Mouse (Mus musculus): Measurements from ENCODE around the gene Zfp367. TPM values are rescaled to one million over a fixed set of nuclear protein-coding genes. Genes with fewer than 3 reads are reported as not detected.

Gene Zfp367
- polyA plus RNA-seq, 2 experiments: 15.2 to 23.5 TPM

- H3K27me3 ChIP-seq (ENCODE audit: control insufficient read depth, insufficient read depth, low read length): no peaks in the 10 kb centered on the region
- no peak for ATAC-seq (ENCODE audit: insufficient read depth)
- no peak for DNase-seq (ENCODE audit: low read depth in 3 of 3, low spot score in 3 of 3)
- TF ChIP-seq EP300 (IDR thresholded peaks at IDR 0.05; ENCODE audit: low read depth): no peak
- no peak for TF ChIP-seq CTCF (IDR thresholded peaks at IDR 0.05; ENCODE audit: low read depth)
- no peak overlapping the region for H3K27ac ChIP-seq
- H3K4me1 ChIP-seq (replicated peaks; ENCODE audit: control insufficient read depth in 2 of 2, insufficient read depth in 2 of 2, low read length in 1 of 2): no peaks in the 10 kb centered on the region
- 57% methylated on average over 7 of the region's 7 CpGs for WGBS (ENCODE audit: insufficient replicate concordance)
- no peak overlapping the region for H3K9ac ChIP-seq (replicated peaks)
- no peak overlapping the region for H3K4me3 ChIP-seq (ENCODE audit: insufficient read depth in 1 of 2, low read depth in 2 of 2, low read length in 2 of 2)
- H3K9me3 ChIP-seq (ENCODE audit: control insufficient read depth, low read length): no peaks in the 10 kb centered on the region
- no peaks in the 10 kb centered on the region for H3K36me3 ChIP-seq (replicated peaks; ENCODE audit: control insufficient read depth, insufficient read depth, low read depth)
- H3K4me2 ChIP-seq (ENCODE audit: low read depth): no peak overlapping the region
These were observed 62.0 kb downstream of the Zfp367 start for GRCm38 (mm10) chr13:64091006-64091405.

- WGBS (ENCODE audit: insufficient replicate concordance): 51% methylated on average over 5 of the region's 5 CpGs
- Histone ChIP-seq H3K9me3 (ENCODE audit: control insufficient read depth, low read length) (no peaks in the 10 kb centered on the region), H3K9ac (replicated peaks) (no peak overlapping the region), H3K27me3 (ENCODE audit: control insufficient read depth, insufficient read depth, low read length) (no peaks in the 10 kb centered on the region), H3K4me2 (ENCODE audit: low read depth) (no peak overlapping the region), H3K36me3 (replicated peaks; ENCODE audit: control insufficient read depth, insufficient read depth, low read depth) (no peaks in the 10 kb centered on the region), H3K27ac (no peak overlapping the region), H3K4me3 (ENCODE audit: insufficient read depth in 1 of 2, low read depth in 2 of 2, low read length in 2 of 2) (no peak overlapping the region), H3K4me1 (replicated peaks; ENCODE audit: control insufficient read depth in 2 of 2, insufficient read depth in 2 of 2, low read length in 1 of 2) (no peaks in the 10 kb centered on the region)
- DNase-seq (ENCODE audit: low read depth in 3 of 3, low spot score in 3 of 3) (no peak), ATAC-seq (ENCODE audit: insufficient read depth) (no peak)
- TF ChIP-seq EP300 (IDR thresholded peaks at IDR 0.05; ENCODE audit: low read depth) (no peak), CTCF (IDR thresholded peaks at IDR 0.05; ENCODE audit: low read depth) (no peak)
These were observed 62.7 kb downstream of the Zfp367 start for GRCm38 (mm10) chr13:64090278-64090677.

- no peaks in the 10 kb centered on the region for H3K27me3 ChIP-seq (ENCODE audit: control insufficient read depth, insufficient read depth, low read length)
- ATAC-seq (ENCODE audit: insufficient read depth) (no peak), DNase-seq (ENCODE audit: low read depth in 3 of 3, low spot score in 3 of 3) (no peak)
- H3K27ac ChIP-seq: no peak within 1 kb of the TSS
- H3K9ac ChIP-seq (replicated peaks): no peak within 1 kb of the TSS
- TF ChIP-seq CTCF (IDR thresholded peaks at IDR 0.05; ENCODE audit: low read depth) (no peak), EP300 (IDR thresholded peaks at IDR 0.05; ENCODE audit: low read depth) (no peak)
- no peaks in the 10 kb centered on the region for H3K9me3 ChIP-seq (ENCODE audit: control insufficient read depth, low read length)
- no peak within 1 kb of the TSS for H3K4me2 ChIP-seq (ENCODE audit: low read depth)
- H3K36me3 ChIP-seq (replicated peaks; ENCODE audit: control insufficient read depth, insufficient read depth, low read depth): no peaks in the 10 kb centered on the region
- WGBS (ENCODE audit: insufficient replicate concordance): 52% methylated on average over 4 of the region's 4 CpGs
- no peak within 1 kb of the TSS for H3K4me3 ChIP-seq (ENCODE audit: insufficient read depth in 1 of 2, low read depth in 2 of 2, low read length in 2 of 2)
- H3K4me1 ChIP-seq (replicated peaks; ENCODE audit: control insufficient read depth in 2 of 2, insufficient read depth in 2 of 2, low read length in 1 of 2): no peaks in the 10 kb centered on the region
These were observed 63.9 kb downstream of the Zfp367 start, which contains the start of gene Hsd17b3 for GRCm38 (mm10) chr13:64089130-64089529. Gene Hsd17b3 (minus strand): TSS chr13:64089230.

- no peak overlapping the region for H3K4me2 ChIP-seq (ENCODE audit: low read depth)
These were observed 64.9 kb downstream of the Zfp367 start for GRCm38 (mm10) chr13:64088057-64088456.

GRCm38 (mm10) chr13:64086036-64086435 is 67.0 kb downstream of the Zfp367 start:
- no peak for TF ChIP-seq EP300 (IDR thresholded peaks at IDR 0.05; ENCODE audit: low read depth)
- TF ChIP-seq CTCF (IDR thresholded peaks at IDR 0.05; ENCODE audit: low read depth): no peak
- no peak overlapping the region for H3K4me2 ChIP-seq (ENCODE audit: low read depth)
- H3K27me3 ChIP-seq (ENCODE audit: control insufficient read depth, insufficient read depth, low read length): no peaks in the 10 kb centered on the region
- H3K9me3 ChIP-seq (ENCODE audit: control insufficient read depth, low read length): no peaks in the 10 kb centered on the region
- no peaks in the 10 kb centered on the region for H3K4me1 ChIP-seq (replicated peaks; ENCODE audit: control insufficient read depth in 2 of 2, insufficient read depth in 2 of 2, low read length in 1 of 2)
- no peak overlapping the region for H3K9ac ChIP-seq (replicated peaks)
- H3K27ac ChIP-seq: no peak overlapping the region
- no peak overlapping the region for H3K4me3 ChIP-seq (ENCODE audit: insufficient read depth in 1 of 2, low read depth in 2 of 2, low read length in 2 of 2)
- ATAC-seq (ENCODE audit: insufficient read depth): no peak
- H3K36me3 ChIP-seq (replicated peaks; ENCODE audit: control insufficient read depth, insufficient read depth, low read depth): no peaks in the 10 kb centered on the region
- DNase-seq (ENCODE audit: low read depth in 3 of 3, low spot score in 3 of 3): no peak
- 64% methylated on average over 5 of the region's 5 CpGs for WGBS (ENCODE audit: insufficient replicate concordance)

More at GRCm38 (mm10) chr13:64088057-64088456, 64.9 kb downstream of the Zfp367 start:
- Histone ChIP-seq H3K4me3 (ENCODE audit: insufficient read depth in 1 of 2, low read depth in 2 of 2, low read length in 2 of 2) (no peak overlapping the region), H3K4me1 (replicated peaks; ENCODE audit: control insufficient read depth in 2 of 2, insufficient read depth in 2 of 2, low read length in 1 of 2) (no peaks in the 10 kb centered on the region), H3K36me3 (replicated peaks; ENCODE audit: control insufficient read depth, insufficient read depth, low read depth) (no peaks in the 10 kb centered on the region), H3K9me3 (ENCODE audit: control insufficient read depth, low read length) (no peaks in the 10 kb centered on the region), H3K27me3 (ENCODE audit: control insufficient read depth, insufficient read depth, low read length) (no peaks in the 10 kb centered on the region), H3K27ac (no peak overlapping the region), H3K9ac (replicated peaks) (no peak overlapping the region)
- no peak for ATAC-seq (ENCODE audit: insufficient read depth)
- 59% methylated on average over 7 of the region's 7 CpGs for WGBS (ENCODE audit: insufficient replicate concordance)
- TF ChIP-seq CTCF (IDR thresholded peaks at IDR 0.05; ENCODE audit: low read depth) (no peak), EP300 (IDR thresholded peaks at IDR 0.05; ENCODE audit: low read depth) (no peak)
- DNase-seq (ENCODE audit: low read depth in 3 of 3, low spot score in 3 of 3): no peak

Measured in liver, embryonic 14.5 days (tissue).